Mouse (Mus musculus): Measurements from ENCODE around the gene Med20. TPM values are rescaled to one million over a fixed set of nuclear protein-coding genes. Genes with fewer than 3 reads are reported as not detected.

Med20 gene
- total and polyA plus RNA-seq, 3 experiments = 45.7 to 62.6 TPM; not detected in 1

DNA sequence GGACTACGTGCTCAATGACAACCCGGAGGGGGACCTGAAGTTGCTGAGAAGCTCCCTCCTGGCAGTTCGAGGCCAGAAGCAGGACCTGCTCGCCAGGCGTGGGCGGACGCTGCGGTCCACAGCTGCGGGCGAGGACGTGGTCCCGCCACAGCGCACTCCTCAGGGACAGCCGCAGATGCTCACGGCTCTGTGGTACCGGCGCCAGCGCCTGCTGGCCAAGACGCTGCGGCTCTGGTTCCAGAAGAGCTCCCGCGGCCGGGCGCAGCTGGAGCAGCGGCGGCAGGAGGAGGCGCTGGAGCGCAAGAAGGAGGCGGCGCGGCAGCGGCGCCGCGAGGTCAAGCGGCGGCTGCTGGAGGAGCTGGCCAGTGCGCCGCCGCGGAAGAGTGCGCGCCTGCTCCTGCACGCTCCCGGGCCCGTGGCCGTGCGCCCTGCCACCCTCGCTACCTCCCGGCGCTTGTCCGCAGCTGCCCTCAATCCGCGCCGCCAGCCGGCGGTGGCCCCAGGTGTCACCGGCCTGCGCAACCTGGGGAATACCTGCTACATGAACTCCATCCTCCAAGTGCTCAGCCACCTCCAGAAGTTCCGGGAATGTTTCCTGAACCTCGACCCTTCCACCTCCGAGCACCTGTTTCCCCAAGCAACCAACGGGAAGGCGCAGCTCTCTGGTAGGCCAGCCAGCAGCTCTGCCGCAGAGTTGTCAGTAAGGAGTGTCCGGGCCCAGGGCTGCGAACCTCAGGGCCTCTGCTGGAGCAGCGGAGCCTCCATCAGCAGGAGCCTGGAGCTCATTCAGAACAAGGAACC is 61.1 kb downstream of the Med20 start:
- no peaks in the 10 kb centered on the region for H3K79me2 ChIP-seq (ENCODE audit: control insufficient read depth, insufficient read depth, low read length, poor library complexity)
- H3K36me3 ChIP-seq (ENCODE audit: control insufficient read depth in 1 of 2, insufficient read depth in 2 of 2, low read length in 2 of 2) = no peaks in the 10 kb centered on the region; a peak in 1 of 4 replicates
- H3K4me3 ChIP-seq (ENCODE audit: control insufficient read depth in 1 of 2, insufficient read depth in 1 of 2, low read depth in 2 of 2, low read length in 2 of 2) = no peak overlapping the region
- no peaks in the 10 kb centered on the region for H3K9me3 ChIP-seq (replicated peaks; ENCODE audit: insufficient read depth, low read length)
- no peak overlapping the region for H3K9ac ChIP-seq (ENCODE audit: control insufficient read depth, low read depth, low read length, poor library complexity, severe bottlenecking)
- TF ChIP-seq GATA1 (IDR thresholded peaks at IDR 0.05; ENCODE audit: low read depth, low read length) (no peak), SIN3A (IDR thresholded peaks at IDR 0.05; ENCODE audit: low read length) (no peak), MAZ (IDR thresholded peaks at IDR 0.05; ENCODE audit: low read depth, low read length) (no peak), GABPA (IDR thresholded peaks at IDR 0.05; ENCODE audit: low read depth, low read length) (no peak), NELFE (IDR thresholded peaks at IDR 0.05; ENCODE audit: low read depth, low read length) (no peak)
- DNase-seq (ENCODE audit: low read depth, low spot score) = no peak
- no peak overlapping the region for H3K27ac ChIP-seq (ENCODE audit: control insufficient read depth, low read depth, low read length)
- no peaks in the 10 kb centered on the region for H3K27me3 ChIP-seq (ENCODE audit: control insufficient read depth in 1 of 2, insufficient read depth in 2 of 2, low read length in 2 of 2)
- H3K4me1 ChIP-seq (ENCODE audit: control insufficient read depth in 1 of 2, insufficient read depth in 2 of 2, low read length in 2 of 2) = no peaks in the 10 kb centered on the region

Other genes starting within 250 kb of the Med20 start
- 75.2 and 78.9 TPM in 2 replicates for gene Mrps10, start 242.7 kb upstream of the Med20 start, total RNA-seq (2012; rRNA removed)
- gene Mrps10, start 242.7 kb upstream of the Med20 start, polyA plus RNA-seq (2012; ENCODE audit: insufficient read depth in 1 of 2, insufficient read length in 2 of 2, low read depth in 1 of 2, low replicate concordance in 2 of 2, missing spikeins in 1 of 2) = 100 to 1,000 TPM; 107 to 442 TPM
- 0.85 and 1.3 TPM in 2 replicates for gene Guca1b, start 226.2 kb upstream of the Med20 start, total RNA-seq (2012; rRNA removed)
- 1 to 10 TPM in 1 of 2 experiments, not detected in 1; 3.1 TPM for gene Guca1b, start 226.2 kb upstream of the Med20 start, polyA plus RNA-seq (2012; ENCODE audit: insufficient read depth in 1 of 2, insufficient read length in 2 of 2, low read depth in 1 of 2, low replicate concordance in 2 of 2, missing spikeins in 1 of 2)
- 1.5 and 2.3 TPM in 2 replicates for gene Guca1a, start 211.0 kb upstream of the Med20 start, total RNA-seq (2012; rRNA removed)
- 1 to 10 TPM in 1 of 2 experiments, not detected in 1; 3.2 TPM for gene Guca1a, start 211.0 kb upstream of the Med20 start, polyA plus RNA-seq (2012; ENCODE audit: insufficient read depth in 1 of 2, insufficient read length in 2 of 2, low read depth in 1 of 2, low replicate concordance in 2 of 2, missing spikeins in 1 of 2)
- not detected in 2 replicates for gene AI661453, start 175.0 kb upstream of the Med20 start, total RNA-seq (2012; rRNA removed)
- gene AI661453, start 175.0 kb upstream of the Med20 start, polyA plus RNA-seq (2012; ENCODE audit: insufficient read depth in 1 of 2, insufficient read length in 2 of 2, low read depth in 1 of 2, low replicate concordance in 2 of 2, missing spikeins in 1 of 2) = not detected
- not detected in 2 replicates for gene 1700001C19Rik, start 174.2 kb upstream of the Med20 start, total RNA-seq (2012; rRNA removed)
- gene 1700001C19Rik, start 174.2 kb upstream of the Med20 start, polyA plus RNA-seq (2012; ENCODE audit: insufficient read depth in 1 of 2, insufficient read length in 2 of 2, low read depth in 1 of 2, low replicate concordance in 2 of 2, missing spikeins in 1 of 2) = not detected
- 14.4 and 15.2 TPM in 2 replicates for gene Taf8, start 109.3 kb upstream of the Med20 start, total RNA-seq (2012; rRNA removed)
- 10 to 100 TPM in 1 of 2 experiments, not detected in 1; 25.7 TPM for gene Taf8, start 109.3 kb upstream of the Med20 start, polyA plus RNA-seq (2012; ENCODE audit: insufficient read depth in 1 of 2, insufficient read length in 2 of 2, low read depth in 1 of 2, low replicate concordance in 2 of 2, missing spikeins in 1 of 2)
- gene Ccnd3, start 106.5 kb upstream of the Med20 start, total RNA-seq (2012; rRNA removed) = 143 TPM in 2 replicates
- gene Ccnd3, start 106.5 kb upstream of the Med20 start, polyA plus RNA-seq (2012; ENCODE audit: insufficient read depth in 1 of 2, insufficient read length in 2 of 2, low read depth in 1 of 2, low replicate concordance in 2 of 2, missing spikeins in 1 of 2) = 100 to 1,000 TPM in 1 of 2 experiments, not detected in 1; 568 TPM
- gene Bysl, start 90 bp upstream of the Med20 start, total RNA-seq (2012; rRNA removed) = 60.2 and 69.3 TPM in 2 replicates
- 10 to 100 TPM in 1 of 2 experiments, not detected in 1; 85.4 TPM for gene Bysl, start 90 bp upstream of the Med20 start, polyA plus RNA-seq (2012; ENCODE audit: insufficient read depth in 1 of 2, insufficient read length in 2 of 2, low read depth in 1 of 2, low replicate concordance in 2 of 2, missing spikeins in 1 of 2)
- gene Gm20517, start within 50 bp of the Med20 start, total RNA-seq (2012; rRNA removed) = 1.1 and 2.9 TPM in 2 replicates
- 1 to 10 TPM in 1 of 2 experiments, not detected in 1; 1.9 TPM for gene Gm20517, start within 50 bp of the Med20 start, polyA plus RNA-seq (2012; ENCODE audit: insufficient read depth in 1 of 2, insufficient read length in 2 of 2, low read depth in 1 of 2, low replicate concordance in 2 of 2, missing spikeins in 1 of 2)
- gene Usp49, start 19.1 kb downstream of the Med20 start, total RNA-seq (2012; rRNA removed) = 5.2 and 5.5 TPM in 2 replicates
- 10 to 100 TPM in 1 of 2 experiments, not detected in 1; 16.1 TPM for gene Usp49, start 19.1 kb downstream of the Med20 start, polyA plus RNA-seq (2012; ENCODE audit: insufficient read depth in 1 of 2, insufficient read length in 2 of 2, low read depth in 1 of 2, low replicate concordance in 2 of 2, missing spikeins in 1 of 2)
- 66.5 and 67.6 TPM in 2 replicates for gene Tomm6, start 76.8 kb downstream of the Med20 start, total RNA-seq (2012; rRNA removed)
- gene Tomm6, start 76.8 kb downstream of the Med20 start, polyA plus RNA-seq (2012; ENCODE audit: insufficient read depth in 1 of 2, insufficient read length in 2 of 2, low read depth in 1 of 2, low replicate concordance in 2 of 2, missing spikeins in 1 of 2) = 100 to 1,000 TPM in 1 of 2 experiments, not detected in 1; 577 TPM
- 1.5 and 2.7 TPM in 2 replicates for gene Frs3, start 77.4 kb downstream of the Med20 start, total RNA-seq (2012; rRNA removed)
- 1 to 10 TPM in 1 of 2 experiments, not detected in 1; 4.4 TPM for gene Frs3, start 77.4 kb downstream of the Med20 start, polyA plus RNA-seq (2012; ENCODE audit: insufficient read depth in 1 of 2, insufficient read length in 2 of 2, low read depth in 1 of 2, low replicate concordance in 2 of 2, missing spikeins in 1 of 2)
- 0.56 and 0.81 TPM in 2 replicates for gene Gm21981, start 82.9 kb downstream of the Med20 start, total RNA-seq (2012; rRNA removed)
- under 1 TPM in 1 of 2 experiments, not detected in 1; 0.71 TPM for gene Gm21981, start 82.9 kb downstream of the Med20 start, polyA plus RNA-seq (2012; ENCODE audit: insufficient read depth in 1 of 2, insufficient read length in 2 of 2, low read depth in 1 of 2, low replicate concordance in 2 of 2, missing spikeins in 1 of 2)
- 0.23 TPM in 1 of 2 replicates, not detected in the other for gene Prickle4, start 83.2 kb downstream of the Med20 start, total RNA-seq (2012; rRNA removed)
- 1 to 10 TPM in 1 of 2 experiments, not detected in 1; 4.3 TPM for gene Prickle4, start 83.2 kb downstream of the Med20 start, polyA plus RNA-seq (2012; ENCODE audit: insufficient read depth in 1 of 2, insufficient read length in 2 of 2, low read depth in 1 of 2, low replicate concordance in 2 of 2, missing spikeins in 1 of 2)
- not detected in 2 replicates for gene Pgc, start 115.3 kb downstream of the Med20 start, total RNA-seq (2012; rRNA removed)
- gene Pgc, start 115.3 kb downstream of the Med20 start, polyA plus RNA-seq (2012; ENCODE audit: insufficient read depth in 1 of 2, insufficient read length in 2 of 2, low read depth in 1 of 2, low replicate concordance in 2 of 2, missing spikeins in 1 of 2) = not detected
- 14.7 and 16.4 TPM in 2 replicates for gene Tfeb, start 125.4 kb downstream of the Med20 start, total RNA-seq (2012; rRNA removed)
- gene Tfeb, start 125.4 kb downstream of the Med20 start, polyA plus RNA-seq (2012; ENCODE audit: insufficient read depth in 1 of 2, insufficient read length in 2 of 2, low read depth in 1 of 2, low replicate concordance in 2 of 2, missing spikeins in 1 of 2) = 10 to 100 TPM in 1 of 2 experiments, not detected in 1; 22.8 TPM
- not detected in 2 replicates for gene Mdfi, start 223.1 kb downstream of the Med20 start, total RNA-seq (2012; rRNA removed)
- gene Mdfi, start 223.1 kb downstream of the Med20 start, polyA plus RNA-seq (2012; ENCODE audit: insufficient read depth in 1 of 2, insufficient read length in 2 of 2, low read depth in 1 of 2, low replicate concordance in 2 of 2, missing spikeins in 1 of 2) = not detected